Mouse (Mus musculus) kidney, adult 18-20 months (tissue): ENCODE measurements at regions not wholly inside any gene's neighbourhood (a gene's known extent, or its start where the extent isn't known, plus 50 kb on each side); places are given as distances from the start of the nearest gene placed in this dataset.

Source experiments
- DNase-seq: peaks from one replicate; pipeline ENCODE4 v3.0.0; 2021

- no peak for DNase-seq
Measured at GRCm38 (mm10) chr9:122568691-122569441, 178.3 kb upstream of the Topaz1 start.

GRCm38 (mm10) chr9:122569511-122570455 lies 177.4 kb upstream of the Topaz1 start:
- DNase-seq, result no peak

GRCm38 (mm10) chr9:122571001-122571400 lies 176.1 kb upstream of the Topaz1 start:
- DNase-seq, result no peak

GRCm38 (mm10) chr9:122571402-122572059 lies 175.6 kb upstream of the Topaz1 start:
- DNase-seq, result no peak

- DNase-seq, result no peak
Measured at GRCm38 (mm10) chr9:122572060-122572835, 174.9 kb upstream of the Topaz1 start.

- no peak for DNase-seq
Measured at GRCm38 (mm10) chr9:122572836-122573267, 174.3 kb upstream of the Topaz1 start.

- DNase-seq, result no peak
Measured at GRCm38 (mm10) chr9:122585228-122585627, 161.9 kb upstream of the Topaz1 start.

- no peak for DNase-seq
Measured at GRCm38 (mm10) chr9:122586421-122586820, 160.7 kb upstream of the Topaz1 start.

GRCm38 (mm10) chr9:122586986-122587385 lies 160.2 kb upstream of the Topaz1 start:
- DNase-seq, result no peak

- no peak for DNase-seq
Measured at GRCm38 (mm10) chr9:122588246-122588645, 158.9 kb upstream of the Topaz1 start.

GRCm38 (mm10) chr9:122592820-122593615 lies 154.1 kb upstream of the Topaz1 start:
- no peak for DNase-seq

- no peak for DNase-seq
Measured at GRCm38 (mm10) chr9:122595120-122595943, 151.8 kb upstream of the Topaz1 start.

- no peak for DNase-seq
Measured at GRCm38 (mm10) chr9:122603106-122603505, 144.0 kb upstream of the Topaz1 start.

GRCm38 (mm10) chr9:122609616-122610015 lies 137.5 kb upstream of the Topaz1 start:
- no peak for DNase-seq

GRCm38 (mm10) chr9:122610918-122611317 lies 136.2 kb upstream of the Topaz1 start:
- DNase-seq, result no peak

GRCm38 (mm10) chr9:122614579-122615252 lies 132.4 kb upstream of the Topaz1 start:
- DNase-seq, result no peak

- DNase-seq, result peak; percentile 60
Measured at GRCm38 (mm10) chr9:122615351-122615750, 131.8 kb upstream of the Topaz1 start.

- DNase-seq, result no peak
Measured at GRCm38 (mm10) chr9:122617793-122618192, 129.4 kb upstream of the Topaz1 start.

- no peak for DNase-seq
Measured at GRCm38 (mm10) chr9:122625081-122625480, 122.1 kb upstream of the Topaz1 start.

- no peak for DNase-seq
Measured at GRCm38 (mm10) chr9:122626346-122626745, 120.8 kb upstream of the Topaz1 start.
